9 mouse cellular contexts compared by ENCODE assay signal in the genomic region with DNA sequence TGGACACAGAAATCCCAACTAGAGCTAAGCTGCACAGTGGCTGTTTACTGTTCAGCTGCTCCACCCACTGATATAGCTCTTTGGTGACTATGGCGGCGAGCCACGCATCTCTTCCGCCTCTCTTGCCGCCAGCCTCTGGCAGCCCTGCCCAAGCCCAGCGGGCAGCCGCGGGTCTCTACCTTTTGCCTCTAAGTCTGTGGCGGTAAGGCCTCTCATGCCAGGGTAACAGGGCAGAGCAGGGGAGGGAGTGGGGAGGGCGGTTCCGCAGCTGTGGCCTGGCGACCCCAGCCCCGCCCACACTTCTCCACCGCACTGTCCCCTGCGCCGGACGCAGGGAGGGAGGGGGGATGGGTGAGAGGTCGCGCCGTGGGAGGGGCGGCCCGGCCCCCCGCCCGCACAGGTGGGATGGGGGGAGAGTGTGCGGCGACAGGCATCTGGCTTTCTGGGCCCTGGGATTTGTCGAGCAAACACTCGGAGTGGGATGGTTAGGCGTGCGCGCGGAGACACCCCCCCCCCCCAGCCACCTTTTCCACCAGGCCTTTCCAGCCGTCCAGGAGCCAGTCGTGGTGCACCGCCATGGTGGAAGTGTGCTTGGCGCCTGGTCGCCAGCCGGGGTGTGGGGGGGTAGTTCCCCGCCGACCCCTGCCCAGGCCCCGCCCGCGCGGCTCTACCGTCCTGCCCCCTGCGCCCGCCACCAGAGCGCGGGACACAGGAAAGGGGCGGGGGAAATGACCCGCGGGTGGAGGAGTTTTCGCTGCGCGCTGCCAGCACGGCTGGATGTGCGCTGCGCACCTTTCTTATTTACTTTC. TPM values are rescaled to one million over a fixed set of nuclear protein-coding genes. Genes with fewer than 3 reads are reported as not detected.
DNase-seq lines count a peak whose midpoint lies in the region; ATAC-seq and TF ChIP-seq lines count a peak whose summit lies in the region.
"Had no signal": no experiment of that assay in that cellular context is flagged by ENCODE, and none has a peak within 500 bp of the region (broad histone marks: within the 10 kb centered on the region; RNA-seq: fewer than 3 reads in every experiment).

No protein-coding gene starts in this region.

- peak overlapping the region; percentile 43; the same call in 1 of the 2 replicates for H3K4me3 ChIP-seq in G1E (ENCODE audit: low read depth, low read length)
- H3K4me3 ChIP-seq in embryonic fibroblast, embryonic 13.5 days (ENCODE audit: insufficient read depth, low read length): peak overlapping the region; percentile 50
- peak overlapping the region; percentile 55 for H3K4me3 ChIP-seq in heart, postnatal 0 days (ENCODE audit: low read depth, low read length)
- peak overlapping the region; percentile 62 for H3K4me3 ChIP-seq in lung, embryonic 15.5 days
- peak overlapping the region; percentile 77 for H3K4me3 ChIP-seq in olfactory bulb, adult 2 months (ENCODE audit: insufficient read depth, low read depth, low read length)

- peak; percentile 92 for DNase-seq in G1E (ENCODE audit: low spot score)
- DNase-seq in brain, adult 2 months (ENCODE audit: low read depth, low spot score): peak; percentile 94
- peak; percentile 62 for DNase-seq in heart, postnatal 0 days (ENCODE audit: low spot score)
- peak; percentile 76 for DNase-seq in kidney, postnatal 14 days
- DNase-seq in thymus, postnatal 4 days: peak; percentile 60

- H3K4me1 ChIP-seq in G1E (ENCODE audit: insufficient read depth, low read depth, low read length): no peaks in the 10 kb centered on the region
- H3K4me1 ChIP-seq in embryonic fibroblast, embryonic 13.5 days (ENCODE audit: control insufficient read depth, insufficient read depth, low read length): no peaks in the 10 kb centered on the region
- no peaks in the 10 kb centered on the region for H3K4me1 ChIP-seq in heart, postnatal 0 days (ENCODE audit: control insufficient read depth, insufficient read depth)
- H3K4me1 ChIP-seq in lung, embryonic 15.5 days: no peaks in the 10 kb centered on the region
- peaks cover 2% of the 10 kb centered on the region; the same call in 1 of the 2 replicates for H3K4me1 ChIP-seq in olfactory bulb, adult 2 months (ENCODE audit: control insufficient read depth, insufficient read depth, low read length)

- TF ChIP-seq CTCF in G1E (IDR thresholded peaks at IDR 0.05; ENCODE audit: low read depth, low read length): no peak
- TF ChIP-seq CTCF in embryonic fibroblast, embryonic 13.5 days (IDR thresholded peaks at IDR 0.05; ENCODE audit: borderline replicate concordance, insufficient read depth, low read length): no peak
- no peak for TF ChIP-seq CTCF in heart, postnatal 0 days (IDR thresholded peaks at IDR 0.05; ENCODE audit: low read depth)
- TF ChIP-seq CTCF in olfactory bulb, adult 2 months (IDR thresholded peaks at IDR 0.05; ENCODE audit: insufficient read depth, low read depth, low read length): no peak

- H3K27me3 ChIP-seq in G1E (ENCODE audit: insufficient read depth, low read length): no peaks in the 10 kb centered on the region
- H3K27me3 ChIP-seq in heart, postnatal 0 days (ENCODE audit: control insufficient read depth, insufficient read depth, low read length): no peaks in the 10 kb centered on the region
- no peaks in the 10 kb centered on the region for H3K27me3 ChIP-seq in lung, embryonic 15.5 days

- peaks cover 11% of the 10 kb centered on the region for H3K9me3 ChIP-seq in G1E (replicated peaks)
- no peaks in the 10 kb centered on the region for H3K9me3 ChIP-seq in heart, postnatal 0 days (replicated peaks; ENCODE audit: control insufficient read depth, low read length)
- H3K9me3 ChIP-seq in lung, embryonic 15.5 days: no peaks in the 10 kb centered on the region

- no peak overlapping the region for H3K27ac ChIP-seq in embryonic fibroblast, embryonic 13.5 days (ENCODE audit: insufficient read depth, low read length)
- H3K27ac ChIP-seq in heart, postnatal 0 days (ENCODE audit: low read depth): peak overlapping the region; percentile 74
- peak overlapping the region; percentile 86 for H3K27ac ChIP-seq in lung, embryonic 15.5 days
- H3K27ac ChIP-seq in olfactory bulb, adult 2 months (ENCODE audit: insufficient read depth, low read depth, low read length): no peak overlapping the region; the same call in 1 of the 2 replicates

- ATAC-seq in G1E (ENCODE audit: extremely low read depth, insufficient number of reproducible peaks, low FRiP score, poor library complexity, severe bottlenecking): peak; percentile 87
- peak; percentile 92 for ATAC-seq in heart, postnatal 0 days (ENCODE audit: insufficient read depth, low read depth)
- ATAC-seq in lung, embryonic 15.5 days (ENCODE audit: borderline replicate concordance, extremely low read depth, low FRiP score, low TSS enrichment): peak; percentile 98

- no peak for TF ChIP-seq POLR2A in embryonic fibroblast, embryonic 13.5 days (IDR thresholded peaks at IDR 0.05; ENCODE audit: low read depth, low read length)
- TF ChIP-seq POLR2A in olfactory bulb, adult 2 months (IDR thresholded peaks at IDR 0.05; ENCODE audit: insufficient read depth, low read depth, low read length): no peak

- 13% methylated on average over 48 of the region's 58 CpGs for WGBS in heart, postnatal 0 days
- 5% methylated on average over 46 of the region's 58 CpGs for WGBS in lung, embryonic 15.5 days
- 11% methylated on average over 57 of the region's 58 CpGs for WGBS in olfactory bulb, adult 2 months

- peak overlapping the region; percentile 47 for H3K9ac ChIP-seq in heart, postnatal 0 days (replicated peaks; ENCODE audit: low read depth, low read length)
- H3K9ac ChIP-seq in lung, embryonic 15.5 days: peak overlapping the region; percentile 60

- peak overlapping the region; percentile 69 for H3K4me2 ChIP-seq in heart, postnatal 0 days (ENCODE audit: low read depth, low read length)
- peak overlapping the region; percentile 75 for H3K4me2 ChIP-seq in lung, embryonic 15.5 days

- no peaks in the 10 kb centered on the region for H3K36me3 ChIP-seq in G1E (replicated peaks)
- no peaks in the 10 kb centered on the region for H3K36me3 ChIP-seq in heart, postnatal 0 days (replicated peaks; ENCODE audit: control insufficient read depth, insufficient read depth, low read length)
- no peaks in the 10 kb centered on the region for H3K36me3 ChIP-seq in lung, embryonic 15.5 days

- TF ChIP-seq EP300 in heart, postnatal 0 days (IDR thresholded peaks at IDR 0.05; ENCODE audit: low read depth): no peak

RNA-seq across cellular contexts. Expression of gene Slc22a29, which starts 33.4 kb away (rescaled TPM):
- total RNA-seq in G1E (2014; fragmentation: Nextera tagmentation): not detected in 2 replicates
- 0.17 TPM in 1 of 2 replicates, not detected in the other for total RNA-seq in G1E (2017)
- polyA plus RNA-seq in G1E (2012): not detected in 2 replicates
- polyA plus RNA-seq in embryonic fibroblast, embryonic 13.5 days (2011; ENCODE audit: insufficient read length, low read depth, missing spikeins): not detected in 2 replicates
- not detected in 2 replicates for total RNA-seq in heart, postnatal 0 days (2014; rRNA removed; ENCODE audit: low replicate concordance)
- polyA plus RNA-seq in heart, postnatal 0 days (2015; fragmentation: Nextera tagmentation; extraction: Ambion mirVana): not detected in 2 replicates
- 0.21 TPM in 1 of 2 replicates, not detected in the other for polyA plus RNA-seq in lung, embryonic 15.5 days (2015; fragmentation: Nextera tagmentation; extraction: Ambion mirVana)
- not detected in 2 replicates for polyA plus RNA-seq in olfactory bulb, adult 2 months (2012; ENCODE audit: insufficient read depth, insufficient read length, low replicate concordance, missing spikeins)
- total RNA-seq: left cerebral cortex, postnatal 25 days had no signal

Comparison
In these comparisons a context has a peak if more than half of its experiments do, and no peak if none do; other contexts are left out.
1. H3K27ac ChIP-seq: peak in heart, postnatal 0 days (single experiment) and lung, embryonic 15.5 days (single experiment); none in embryonic fibroblast, embryonic 13.5 days (single experiment) and olfactory bulb, adult 2 months (single experiment).
2. Peak in every context shown above with its lines, with median percentiles within 50 percentile points of each other: ATAC-seq, DNase-seq and H3K4me3 ChIP-seq.